Mouse (Mus musculus): Measurements from ENCODE around the gene Mtf2. TPM values are rescaled to one million over a fixed set of nuclear protein-coding genes. Genes with fewer than 3 reads are reported as not detected.

Gene Mtf2
- polyA plus RNA-seq, 1 experiment: 8.0 TPM

DNA sequence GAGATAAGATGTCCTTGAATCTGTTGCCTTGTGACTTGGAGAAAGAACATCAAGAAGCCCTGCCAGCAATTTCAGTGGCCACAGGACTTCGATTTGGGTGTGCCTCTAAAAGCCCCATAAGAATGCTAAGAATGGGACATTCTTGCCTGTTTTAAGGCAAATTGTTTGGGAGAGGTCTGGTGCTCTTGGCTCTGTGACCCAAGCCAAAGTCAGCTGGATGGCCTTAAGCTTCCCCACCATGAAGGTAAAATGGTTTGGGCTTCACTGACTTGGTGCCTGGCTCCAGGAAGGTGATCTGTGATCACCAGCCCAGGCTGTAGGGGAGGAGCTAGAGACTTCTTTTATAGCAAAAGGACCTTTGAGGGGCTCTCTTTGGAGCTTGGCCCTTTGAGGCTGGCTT lies 13.3 kb upstream of the Mtf2 start:
- Histone ChIP-seq H3K27me3 (ENCODE audit: control insufficient read depth, insufficient read depth, low read length) (no peaks in the 10 kb centered on the region), H3K4me1 (ENCODE audit: control insufficient read depth, insufficient read depth, insufficient read length) (no peaks in the 10 kb centered on the region), H3K36me3 (ENCODE audit: control insufficient read depth, insufficient read depth, low read length) (no peaks in the 10 kb centered on the region), H3K27ac (ENCODE audit: insufficient read depth, low read length) (no peak overlapping the region), H3K4me3 (ENCODE audit: extremely low read depth, insufficient read depth, insufficient read length) (no peak overlapping the region)
- TF ChIP-seq CTCF (IDR thresholded peaks at IDR 0.05; ENCODE audit: extremely low read depth, insufficient read depth, insufficient read length, insufficient replicate concordance) (no peak), POLR2A (IDR thresholded peaks at IDR 0.05; ENCODE audit: low read depth, low read length) (no peak)
- no peak for DNase-seq (ENCODE audit: low read depth in 1 of 2, low spot score in 2 of 2)
- WGBS: 87% methylated on average over 1 of the region's 1 CpGs

DNA sequence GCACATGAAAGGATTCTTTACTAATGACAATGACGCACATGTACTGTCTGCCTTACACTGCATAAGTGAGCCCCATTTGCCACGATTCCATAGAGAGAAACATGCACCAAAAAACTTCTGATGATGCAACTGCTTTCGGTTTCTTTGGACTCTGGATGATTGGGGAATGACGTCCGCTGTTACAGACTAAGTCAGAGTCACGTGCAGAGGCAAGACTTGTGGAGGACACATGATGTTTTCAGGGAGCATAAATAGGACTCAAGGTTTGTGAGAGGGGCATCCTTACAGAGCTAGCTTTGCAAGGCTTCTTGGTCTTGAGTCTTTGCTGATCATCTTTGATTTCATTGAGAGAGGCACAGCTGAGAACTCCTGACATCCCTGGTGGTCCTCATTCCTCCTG lies 11.9 kb upstream of the Mtf2 start:
- TF ChIP-seq POLR2A (IDR thresholded peaks at IDR 0.05; ENCODE audit: low read depth, low read length): no peak
- no peak for TF ChIP-seq CTCF (IDR thresholded peaks at IDR 0.05; ENCODE audit: extremely low read depth, insufficient read depth, insufficient read length, insufficient replicate concordance)
- Histone ChIP-seq H3K27ac (ENCODE audit: insufficient read depth, low read length) (no peak overlapping the region), H3K36me3 (ENCODE audit: control insufficient read depth, insufficient read depth, low read length) (no peaks in the 10 kb centered on the region), H3K27me3 (ENCODE audit: control insufficient read depth, insufficient read depth, low read length) (no peaks in the 10 kb centered on the region), H3K4me1 (ENCODE audit: control insufficient read depth, insufficient read depth, insufficient read length) (no peaks in the 10 kb centered on the region), H3K4me3 (ENCODE audit: extremely low read depth, insufficient read depth, insufficient read length) (no peak overlapping the region)
- WGBS: 90% methylated on average over 6 of the region's 6 CpGs
- DNase-seq (ENCODE audit: low read depth in 1 of 2, low spot score in 2 of 2): no peak

GRCm38 (mm10) chr5:108060413-108060812 lies 5.1 kb upstream of the Mtf2 start:
- Histone ChIP-seq H3K36me3 (ENCODE audit: control insufficient read depth, insufficient read depth, low read length) (no peaks in the 10 kb centered on the region), H3K4me1 (ENCODE audit: control insufficient read depth, insufficient read depth, insufficient read length) (no peaks in the 10 kb centered on the region), H3K27ac (ENCODE audit: insufficient read depth, low read length) (no peak overlapping the region), H3K4me3 (ENCODE audit: extremely low read depth, insufficient read depth, insufficient read length) (no peak overlapping the region), H3K27me3 (ENCODE audit: control insufficient read depth, insufficient read depth, low read length) (no peaks in the 10 kb centered on the region)
- TF ChIP-seq POLR2A (IDR thresholded peaks at IDR 0.05; ENCODE audit: low read depth, low read length) (no peak), CTCF (IDR thresholded peaks at IDR 0.05; ENCODE audit: extremely low read depth, insufficient read depth, insufficient read length, insufficient replicate concordance) (no peak)
- 94% methylated on average over 9 of the region's 9 CpGs for WGBS
- no peak for DNase-seq (ENCODE audit: low read depth in 1 of 2, low spot score in 2 of 2)

- no peaks in the 10 kb centered on the region for H3K4me1 ChIP-seq (ENCODE audit: control insufficient read depth, insufficient read depth, insufficient read length)
- 97% methylated on average over 1 of the region's 1 CpGs for WGBS
- no peaks in the 10 kb centered on the region for H3K27me3 ChIP-seq (ENCODE audit: control insufficient read depth, insufficient read depth, low read length)
- H3K36me3 ChIP-seq (ENCODE audit: control insufficient read depth, insufficient read depth, low read length): peaks cover 12% of the 10 kb centered on the region
- no peak for DNase-seq (ENCODE audit: low read depth in 1 of 2, low spot score in 2 of 2)
- H3K4me3 ChIP-seq (ENCODE audit: extremely low read depth, insufficient read depth, insufficient read length): no peak overlapping the region
- TF ChIP-seq CTCF (IDR thresholded peaks at IDR 0.05; ENCODE audit: extremely low read depth, insufficient read depth, insufficient read length, insufficient replicate concordance) (no peak), POLR2A (IDR thresholded peaks at IDR 0.05; ENCODE audit: low read depth, low read length) (no peak)
- no peak overlapping the region for H3K27ac ChIP-seq (ENCODE audit: insufficient read depth, low read length)
Observed at GRCm38 (mm10) chr5:108072301-108072700, 6.8 kb downstream of the Mtf2 start.

- Histone ChIP-seq H3K27me3 (ENCODE audit: control insufficient read depth, insufficient read depth, low read length) (no peaks in the 10 kb centered on the region), H3K36me3 (ENCODE audit: control insufficient read depth, insufficient read depth, low read length) (peaks cover 7% of the 10 kb centered on the region; the same call in 1 of the 2 replicates), H3K4me1 (ENCODE audit: control insufficient read depth, insufficient read depth, insufficient read length) (no peaks in the 10 kb centered on the region), H3K4me3 (ENCODE audit: extremely low read depth, insufficient read depth, insufficient read length) (no peak overlapping the region), H3K27ac (ENCODE audit: insufficient read depth, low read length) (no peak overlapping the region)
- TF ChIP-seq POLR2A (IDR thresholded peaks at IDR 0.05; ENCODE audit: low read depth, low read length): no peak
- TF ChIP-seq CTCF (IDR thresholded peaks at IDR 0.05; ENCODE audit: extremely low read depth, insufficient read depth, insufficient read length, insufficient replicate concordance): no peak
- DNase-seq (ENCODE audit: low read depth in 1 of 2, low spot score in 2 of 2): no peak
Observed at GRCm38 (mm10) chr5:108076241-108076640, 10.8 kb downstream of the Mtf2 start.

DNA sequence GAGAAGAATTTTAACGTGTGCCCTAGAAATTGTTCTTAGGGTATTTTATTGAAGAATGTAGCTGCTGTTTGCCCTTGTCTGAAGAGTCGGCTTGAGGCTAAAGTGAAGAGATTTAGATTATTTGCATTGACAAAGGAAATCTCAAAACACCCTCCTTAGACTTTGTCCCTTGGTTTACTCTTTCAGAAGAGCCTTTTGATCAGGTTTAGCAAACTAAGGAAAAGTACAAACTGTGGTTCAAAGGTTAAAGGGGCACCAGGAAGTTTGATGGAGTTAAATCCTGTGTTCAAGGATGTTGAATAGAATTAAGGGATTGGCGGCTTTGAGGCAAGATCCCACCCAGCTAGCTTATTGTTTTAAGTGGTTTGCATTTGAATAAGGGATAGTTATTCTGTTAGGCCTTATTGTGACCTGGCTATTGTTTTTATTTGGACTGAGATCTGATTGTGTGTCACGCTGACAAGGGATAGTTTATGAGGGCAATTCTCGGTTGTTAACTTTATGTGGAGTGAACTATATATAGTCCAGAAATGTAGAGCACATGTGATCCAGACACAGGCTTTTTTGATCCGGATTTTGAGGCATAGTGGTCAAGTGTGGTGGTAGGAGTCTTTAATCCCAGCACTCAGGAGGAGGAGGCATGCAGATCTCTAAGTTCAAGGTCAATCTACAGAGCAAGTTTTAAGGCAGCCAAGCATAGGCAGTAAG lies 11.5 kb downstream of the Mtf2 start:
- H3K36me3 ChIP-seq (ENCODE audit: control insufficient read depth, insufficient read depth, low read length): peaks cover 6% of the 10 kb centered on the region; the same call in 1 of the 2 replicates
- TF ChIP-seq CTCF (IDR thresholded peaks at IDR 0.05; ENCODE audit: extremely low read depth, insufficient read depth, insufficient read length, insufficient replicate concordance) (no peak), POLR2A (IDR thresholded peaks at IDR 0.05; ENCODE audit: low read depth, low read length) (no peak)
- no peaks in the 10 kb centered on the region for H3K4me1 ChIP-seq (ENCODE audit: control insufficient read depth, insufficient read depth, insufficient read length)
- no peak for DNase-seq (ENCODE audit: low read depth in 1 of 2, low spot score in 2 of 2)
- 92% methylated on average over 6 of the region's 6 CpGs for WGBS
- H3K27me3 ChIP-seq (ENCODE audit: control insufficient read depth, insufficient read depth, low read length): no peaks in the 10 kb centered on the region
- no peak overlapping the region for H3K4me3 ChIP-seq (ENCODE audit: extremely low read depth, insufficient read depth, insufficient read length)
- no peak overlapping the region for H3K27ac ChIP-seq (ENCODE audit: insufficient read depth, low read length)

- no peak overlapping the region for H3K27ac ChIP-seq (ENCODE audit: insufficient read depth, low read length)
- DNase-seq (ENCODE audit: low read depth in 1 of 2, low spot score in 2 of 2): no peak
- TF ChIP-seq POLR2A (IDR thresholded peaks at IDR 0.05; ENCODE audit: low read depth, low read length): no peak
- no peaks in the 10 kb centered on the region for H3K4me1 ChIP-seq (ENCODE audit: control insufficient read depth, insufficient read depth, insufficient read length)
- H3K36me3 ChIP-seq (ENCODE audit: control insufficient read depth, insufficient read depth, low read length): peaks cover 3% of the 10 kb centered on the region; the same call in 1 of the 2 replicates
- no peaks in the 10 kb centered on the region for H3K27me3 ChIP-seq (ENCODE audit: control insufficient read depth, insufficient read depth, low read length)
- no peak overlapping the region for H3K4me3 ChIP-seq (ENCODE audit: extremely low read depth, insufficient read depth, insufficient read length)
Observed at GRCm38 (mm10) chr5:108079603-108080002, 14.1 kb downstream of the Mtf2 start.
